Mouse (Mus musculus) frontal cortex, adult 2 months (tissue): Measurements from ENCODE around the gene Tmub2. TPM values are rescaled to one million over a fixed set of nuclear protein-coding genes. Genes with fewer than 3 reads are reported as not detected.

Experiments used
- DNase-seq, 2 experiments: peaks; one replicate each; pipeline ENCODE4 v3.0.0; 2022; ENCODE audit warnings: low spot score in 1 of 2; ENCODE audit errors: extremely low spot score in 1 of 2
- polyA plus RNA-seq: library from polyadenylated mRNA; depleted of rRNA; stranded (reverse); fragments of >200 nt; gene quantifications from 2 replicates; pipeline ENCODE4 v1.2.3, GENCODE M21; 2012

The Tmub2 gene
- polyA plus RNA-seq, 1 experiment: 85.4 TPM

DNA sequence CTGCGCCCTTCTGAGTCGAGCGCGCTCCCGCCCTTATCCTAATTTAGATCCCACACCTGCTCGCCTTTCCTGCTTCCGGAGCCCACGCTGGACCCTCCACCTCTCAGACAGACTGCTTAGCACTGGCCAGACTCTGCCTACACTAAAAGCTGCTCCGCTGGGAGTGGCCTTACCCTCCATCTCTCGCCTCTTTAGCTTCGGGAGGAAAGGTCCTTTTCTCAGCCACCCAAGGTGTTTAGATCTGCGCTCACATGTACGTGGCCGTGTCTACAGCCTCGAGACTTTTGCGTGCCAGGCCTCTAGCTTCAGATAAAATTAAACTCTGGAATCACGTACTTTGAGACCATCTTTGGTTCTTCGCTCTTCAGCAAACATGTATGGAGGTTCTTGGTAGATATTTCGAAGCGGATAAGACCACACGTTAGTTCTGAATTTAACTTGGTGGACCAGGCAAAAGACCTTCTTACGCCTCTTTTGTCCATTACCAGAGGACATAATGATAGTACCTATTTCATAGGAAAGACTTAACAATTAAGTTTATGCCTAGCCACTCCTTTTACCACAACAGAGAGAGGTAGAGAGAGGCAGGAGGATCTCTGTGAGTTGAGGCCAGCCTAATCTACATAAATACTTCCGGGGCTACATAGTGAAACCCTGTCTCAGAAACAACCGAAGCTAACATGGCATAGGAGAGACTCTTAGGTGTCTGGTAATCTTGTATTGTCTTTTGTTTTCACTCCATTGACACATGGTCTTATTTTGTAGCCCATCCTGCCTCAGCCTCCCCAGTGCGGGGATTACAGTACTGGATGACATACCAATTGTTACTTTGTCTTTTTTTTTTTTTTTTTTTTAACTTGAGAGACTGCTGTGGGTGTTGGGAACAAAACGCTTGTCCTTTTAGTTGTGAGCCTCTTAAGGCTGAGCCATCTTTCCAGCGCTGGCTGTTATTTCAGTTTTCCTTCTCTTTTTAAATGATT is 13.1 kb downstream of the Tmub2 start:
- no peak for DNase-seq

DNA sequence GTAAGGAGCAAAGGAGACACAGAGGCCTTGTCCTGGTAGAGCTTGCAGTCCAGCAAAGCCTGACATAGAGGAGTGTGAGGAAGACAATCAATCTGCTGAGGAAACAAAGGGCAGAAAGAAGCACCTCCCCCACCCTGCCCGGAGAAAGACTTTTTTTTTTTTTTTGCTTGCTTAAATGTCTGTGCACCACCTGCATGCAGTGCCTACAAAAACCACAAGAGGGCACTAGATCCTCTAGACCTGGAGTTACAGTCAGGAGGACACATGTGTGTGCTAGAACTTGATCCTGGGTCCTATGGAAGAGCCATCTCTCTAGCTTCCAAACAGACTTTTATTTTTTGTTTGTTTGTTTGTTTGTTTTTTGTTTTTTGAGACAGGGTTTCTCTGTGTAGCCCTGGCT is 15.1 kb downstream of the Tmub2 start:
- no peak for DNase-seq

DNA sequence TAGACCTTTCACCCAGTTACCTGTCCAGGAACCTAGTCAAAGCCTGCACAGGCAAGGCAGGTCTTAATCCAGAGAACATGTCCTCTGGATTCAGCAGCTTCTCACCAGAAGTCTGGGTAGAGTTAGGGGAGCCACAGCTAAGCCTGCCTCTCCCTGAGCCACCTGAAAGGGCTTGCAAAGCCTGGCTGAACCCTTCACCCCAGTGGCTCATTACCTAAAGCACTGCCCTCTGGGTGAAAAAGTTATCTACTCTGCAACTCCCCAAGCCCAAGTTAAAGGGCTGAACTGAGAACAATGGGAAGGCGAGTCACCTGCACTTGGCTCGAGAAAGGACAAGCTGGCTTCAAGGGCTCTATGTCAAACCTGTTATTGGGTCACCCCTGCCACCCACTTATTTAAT is 19.4 kb downstream of the Tmub2 start:
- no peak for DNase-seq

DNA sequence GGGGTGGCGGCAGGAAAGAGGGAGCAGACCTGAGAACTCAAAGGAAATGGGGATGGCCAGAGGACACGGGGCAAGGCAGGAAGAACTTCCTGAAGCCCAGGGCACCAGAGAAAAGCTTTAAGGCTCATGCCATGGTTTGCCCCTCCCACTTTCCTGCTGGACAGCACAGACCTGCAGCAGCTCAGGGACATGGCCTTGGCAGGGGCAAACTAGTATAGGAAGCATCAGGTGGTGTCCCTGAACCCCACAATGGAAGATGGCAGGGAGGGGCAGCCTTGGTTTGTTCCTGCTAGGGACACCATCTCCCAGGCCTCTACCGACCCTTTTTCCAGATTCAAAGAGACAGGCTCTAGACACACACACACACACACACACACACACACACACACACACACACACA is 20.6 kb downstream of the Tmub2 start:
- DNase-seq: no peak

DNA sequence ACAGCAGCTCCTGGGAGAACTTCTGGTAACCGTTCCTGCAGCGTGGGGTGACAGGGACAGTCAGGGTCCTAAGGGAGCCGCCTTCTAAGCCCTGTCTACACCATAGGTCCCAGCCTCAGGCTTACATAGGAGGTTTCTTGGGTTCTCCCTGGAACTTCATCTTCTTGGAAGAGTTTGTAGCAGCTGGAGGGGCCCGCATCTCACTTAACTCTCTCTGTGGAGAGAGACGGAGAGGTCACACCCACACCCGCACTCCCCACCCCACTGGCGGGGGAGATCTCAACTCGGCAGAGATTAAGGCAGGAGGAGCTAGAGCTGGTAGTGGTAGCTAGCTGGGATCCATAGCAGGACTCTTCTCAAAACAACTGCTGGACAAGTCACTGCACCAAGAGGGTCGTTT is 23.4 kb downstream of the Tmub2 start:
- no peak for DNase-seq

DNA sequence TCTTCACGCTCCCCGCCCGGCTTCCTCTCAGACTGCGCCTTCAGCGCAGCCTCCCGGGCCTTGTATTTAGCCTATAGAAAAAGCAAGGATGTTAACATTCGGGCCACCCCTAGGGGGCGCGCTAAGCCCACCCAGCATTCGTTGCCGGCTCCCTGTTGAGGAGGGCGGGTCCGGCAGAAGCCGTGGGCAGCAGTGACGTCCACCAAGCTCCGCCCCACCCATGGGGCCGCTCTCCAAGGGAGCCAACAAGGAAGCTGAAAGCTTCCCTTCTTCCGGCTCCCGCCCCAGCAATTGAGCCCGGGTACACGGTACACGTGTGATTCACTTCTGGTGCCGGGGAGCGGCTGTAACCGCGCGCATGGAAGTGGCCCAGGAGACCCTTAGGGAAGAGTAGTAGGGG is 24.2 kb downstream of the Tmub2 start:
- peak; percentile 93 to 99 for DNase-seq

DNA sequence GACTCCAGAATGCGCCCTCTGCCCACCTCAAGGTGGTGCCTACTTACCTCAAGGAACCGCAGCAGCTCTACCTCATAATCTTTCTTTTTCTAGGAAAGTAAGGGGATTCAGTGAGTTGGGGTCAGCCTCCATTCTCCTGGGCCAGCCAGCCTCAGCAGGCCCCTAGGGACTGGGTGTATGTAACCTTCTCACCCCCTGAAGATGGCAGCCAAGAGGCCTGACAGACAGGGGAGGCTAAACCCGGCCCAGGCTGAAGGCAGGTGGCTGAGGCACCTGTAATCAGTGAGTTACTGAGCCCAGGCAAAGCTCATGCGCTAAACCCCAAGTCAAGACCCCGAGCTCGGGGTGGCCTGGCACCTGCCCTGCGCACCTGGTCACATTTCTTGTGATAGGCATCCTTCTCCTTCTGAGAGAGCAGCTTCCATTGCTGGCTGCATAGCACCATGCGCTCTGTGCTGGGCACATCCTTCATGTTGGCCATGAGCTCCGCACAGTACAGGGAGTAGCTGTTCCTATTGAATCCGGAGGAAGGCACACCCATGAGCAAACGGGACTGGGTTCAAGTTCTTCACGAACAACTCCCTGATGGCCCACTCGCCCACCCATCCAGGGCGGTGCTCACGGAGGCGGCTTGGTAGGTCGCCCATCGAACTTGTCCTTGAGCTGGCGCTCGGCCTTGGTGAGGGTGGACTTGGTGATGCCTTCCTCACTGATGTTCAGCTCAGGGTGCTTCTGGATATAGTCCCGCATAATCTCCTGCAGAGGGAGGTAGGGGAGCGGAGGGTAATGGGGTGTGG is 25.3 kb downstream of the Tmub2 start:
- no peak for DNase-seq

DNA sequence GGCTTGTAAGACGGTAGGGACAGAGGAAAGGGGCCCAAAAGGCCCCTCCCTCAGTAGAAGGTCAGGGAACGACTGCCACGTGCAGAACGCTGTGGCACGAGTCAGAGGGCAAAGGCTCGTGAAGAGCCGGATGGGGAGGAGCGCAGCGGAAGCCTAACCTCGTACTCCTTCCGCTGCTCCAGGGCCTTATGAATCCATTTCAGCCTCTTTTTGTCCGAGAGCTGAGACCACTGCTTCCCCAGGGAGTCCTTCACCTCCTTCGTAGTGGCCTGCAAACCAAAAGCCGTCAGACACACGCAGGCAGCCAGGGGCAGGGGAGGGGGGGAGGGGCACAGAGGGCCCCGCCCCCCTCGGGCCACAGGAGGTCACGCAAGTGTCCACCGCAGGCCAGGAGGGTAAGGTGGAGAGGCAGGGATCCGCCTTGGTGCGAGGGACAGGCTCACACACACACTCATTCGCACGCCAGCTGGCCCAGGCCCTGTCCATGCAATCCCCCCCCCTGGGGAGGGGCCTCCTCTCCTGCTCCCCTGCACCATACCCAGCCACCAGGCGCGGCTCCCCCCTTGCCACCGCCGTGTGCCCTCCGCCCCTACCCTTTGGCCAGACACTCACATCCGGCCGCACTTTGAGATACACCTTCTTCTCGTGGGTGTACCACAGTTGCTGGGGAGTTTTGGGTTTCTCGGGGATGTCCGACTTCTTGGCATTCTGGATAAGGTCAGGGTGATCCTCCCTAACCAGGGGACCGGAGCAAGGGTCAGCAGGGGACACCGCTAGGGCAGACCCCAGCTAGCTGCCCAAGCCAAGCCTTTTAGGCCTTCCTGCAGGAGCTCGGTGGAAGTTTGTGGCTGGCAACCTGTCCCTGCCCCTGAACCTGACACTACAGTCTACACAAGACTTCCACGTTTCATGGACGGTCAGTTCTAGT is 26.3 kb downstream of the Tmub2 start:
- DNase-seq: no peak

DNA sequence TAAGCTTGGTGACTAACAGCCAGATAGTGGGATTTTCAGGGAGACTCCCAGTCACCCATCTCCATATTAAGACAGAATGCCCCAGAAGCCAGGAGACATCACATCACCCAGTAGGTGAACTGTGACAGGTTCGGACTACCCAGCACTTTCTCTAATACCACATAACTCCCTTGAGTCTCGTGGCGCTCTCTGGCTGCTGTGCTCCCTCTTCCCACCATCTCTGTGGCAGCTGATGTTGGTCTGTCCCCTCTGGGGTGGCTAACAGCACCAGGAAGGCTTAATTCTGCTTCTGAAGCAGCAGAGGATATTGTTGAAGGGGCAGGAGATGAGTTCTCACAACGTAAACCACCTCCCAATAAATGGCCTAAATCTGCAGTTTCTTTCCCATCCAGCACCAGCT is 27.2 kb downstream of the Tmub2 start:
- no peak for DNase-seq

DNA sequence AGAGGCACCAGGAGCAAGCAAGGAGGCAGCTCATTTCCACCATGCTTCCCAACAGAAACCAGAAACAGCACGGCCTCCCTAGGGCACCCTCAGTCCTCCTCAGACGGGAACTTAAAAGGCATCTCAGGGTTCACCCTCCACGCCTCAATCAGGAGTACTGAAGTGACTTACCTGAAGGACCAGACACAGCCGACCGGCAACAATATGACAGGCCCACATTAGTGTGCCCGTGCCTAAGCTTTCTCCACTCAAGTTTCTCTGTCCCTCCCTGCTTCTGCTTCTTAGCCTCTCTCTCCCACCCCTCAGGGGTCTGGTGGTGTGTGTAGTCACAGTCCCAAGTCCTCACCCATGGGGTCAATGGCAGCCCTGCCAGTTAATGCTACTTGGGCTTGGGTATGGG is 27.9 kb downstream of the Tmub2 start:
- no peak for DNase-seq

DNA sequence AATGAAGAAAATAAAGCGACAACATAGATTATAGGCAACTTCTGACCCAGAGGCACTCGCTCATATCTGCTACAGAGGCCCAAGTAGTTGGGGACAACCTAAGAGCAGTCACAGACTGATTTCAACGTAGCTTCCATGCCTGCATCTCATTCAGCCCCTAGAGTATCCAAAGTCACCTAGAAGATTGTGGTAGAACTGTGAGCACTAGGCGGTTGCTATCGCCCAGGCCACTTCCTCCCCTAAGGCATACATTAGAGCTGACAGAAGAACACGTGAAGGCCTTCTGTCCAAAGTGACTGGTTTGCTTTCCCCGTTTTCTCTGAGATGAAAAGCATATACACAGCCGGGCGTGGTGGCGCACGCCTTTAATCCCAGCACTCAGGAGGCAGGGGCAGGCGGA is 29.6 kb downstream of the Tmub2 start:
- DNase-seq: no peak

DNA sequence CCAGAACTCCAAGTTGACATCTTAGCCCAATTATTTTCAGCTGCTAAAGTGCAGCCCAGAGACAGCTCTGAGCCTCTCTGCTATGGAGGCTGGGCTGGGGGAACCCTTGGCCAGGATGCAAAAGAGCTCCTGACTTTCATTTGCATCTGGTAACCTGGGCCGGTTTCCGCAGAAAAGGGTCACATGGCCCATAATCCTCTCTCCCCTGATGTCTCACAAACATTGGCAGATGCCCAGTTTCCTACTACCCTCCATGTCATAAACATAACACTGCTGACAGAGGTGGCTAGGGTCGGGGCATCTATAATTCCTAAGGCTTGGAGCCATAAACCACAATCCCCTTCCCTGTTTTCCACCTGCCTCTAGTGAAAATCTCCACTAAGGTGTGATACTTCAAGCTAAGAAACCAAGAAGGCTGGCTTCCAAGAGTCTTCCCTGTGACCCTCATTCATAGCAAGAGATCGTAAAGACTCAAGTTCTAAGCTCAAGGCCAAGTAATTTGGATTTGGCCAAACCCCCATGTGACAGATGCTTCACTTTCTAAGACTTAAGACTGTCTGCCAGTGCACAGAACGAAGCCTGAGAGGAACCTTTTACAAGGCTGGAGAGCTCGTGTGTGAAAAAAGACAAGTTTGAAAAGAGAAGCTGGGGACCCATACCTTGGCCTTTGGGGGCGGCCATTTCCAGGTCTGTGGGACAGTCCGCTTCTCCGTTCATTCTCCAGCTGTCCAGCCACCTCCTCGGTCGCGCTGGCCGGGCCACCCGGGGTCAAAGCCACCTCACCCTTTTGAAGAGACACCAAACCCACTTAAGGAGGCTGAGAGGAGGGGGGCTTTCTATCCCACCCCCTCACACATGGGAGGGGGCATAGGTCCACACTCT is 31.2 kb downstream of the Tmub2 start:
- DNase-seq: no peak

DNA sequence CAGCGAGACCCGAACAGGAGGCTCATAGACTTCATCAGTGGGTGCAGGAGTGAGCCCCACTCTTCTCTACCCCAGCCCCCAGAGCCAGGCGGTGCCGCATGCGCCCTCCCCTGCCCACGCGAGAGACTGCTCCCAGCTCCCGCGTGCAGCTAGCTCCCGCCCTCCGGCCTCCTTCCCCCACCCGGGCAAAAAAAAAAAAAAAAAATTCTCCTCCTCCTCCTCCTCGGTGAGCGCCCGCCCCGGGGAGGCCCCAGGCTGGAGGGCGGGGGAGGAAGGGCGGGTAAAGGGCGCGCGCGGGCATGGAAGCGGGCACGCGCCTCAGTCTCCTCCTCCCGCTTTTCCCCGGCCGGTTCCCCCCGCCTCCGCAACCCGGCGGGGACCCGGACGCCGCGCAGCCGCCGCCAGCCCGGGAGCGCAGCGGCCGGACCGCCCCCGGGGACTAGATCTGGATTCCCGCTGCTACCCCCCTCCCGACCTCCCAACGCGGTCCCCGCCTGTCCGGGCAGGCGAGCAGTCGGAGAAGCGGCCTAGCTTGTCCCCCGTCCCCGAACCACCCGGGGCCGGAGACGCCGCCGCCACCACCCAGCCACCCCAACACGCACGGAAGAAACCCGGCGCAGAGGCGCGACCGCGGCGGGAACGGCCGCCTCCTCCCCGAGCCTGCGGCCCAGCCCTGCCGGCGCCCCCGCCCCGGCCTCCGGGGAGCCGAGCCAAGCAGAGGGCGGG is 32.0 kb downstream of the Tmub2 start:
- DNase-seq: peak in 1 of 2 experiments; percentile 83

DNA sequence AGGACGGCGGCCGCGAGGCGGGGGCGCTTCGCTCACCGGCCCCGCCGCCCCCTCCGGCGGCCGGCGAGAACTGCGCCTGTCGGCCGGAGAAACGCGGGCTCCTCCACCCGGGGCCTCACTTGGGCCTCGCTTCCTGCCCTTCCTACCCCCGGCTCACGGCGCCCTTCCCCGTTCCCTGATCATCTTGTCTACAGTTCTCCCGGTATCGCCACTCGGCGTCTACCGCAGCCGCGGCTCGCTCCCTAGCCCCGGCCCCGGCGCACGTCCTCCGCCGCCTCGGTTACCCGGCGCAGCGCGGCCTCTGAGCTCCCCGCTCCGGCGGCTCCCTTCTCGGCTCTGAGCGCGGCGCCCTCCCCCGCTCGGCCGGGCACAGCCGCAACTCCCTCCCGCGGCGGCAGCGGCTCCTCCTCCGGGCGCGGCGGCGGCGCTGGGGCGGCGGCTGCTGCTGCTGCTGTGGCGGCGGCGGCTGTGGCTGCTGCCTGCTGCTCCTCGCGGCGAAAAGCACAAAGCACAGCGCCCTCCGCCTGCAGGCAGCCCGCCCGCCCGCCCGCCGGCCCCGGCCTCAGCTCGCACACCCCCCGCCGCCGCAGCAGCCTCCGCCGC is 32.7 kb downstream of the Tmub2 start:
- DNase-seq: peak in 1 of 2 experiments; percentile 56

DNA sequence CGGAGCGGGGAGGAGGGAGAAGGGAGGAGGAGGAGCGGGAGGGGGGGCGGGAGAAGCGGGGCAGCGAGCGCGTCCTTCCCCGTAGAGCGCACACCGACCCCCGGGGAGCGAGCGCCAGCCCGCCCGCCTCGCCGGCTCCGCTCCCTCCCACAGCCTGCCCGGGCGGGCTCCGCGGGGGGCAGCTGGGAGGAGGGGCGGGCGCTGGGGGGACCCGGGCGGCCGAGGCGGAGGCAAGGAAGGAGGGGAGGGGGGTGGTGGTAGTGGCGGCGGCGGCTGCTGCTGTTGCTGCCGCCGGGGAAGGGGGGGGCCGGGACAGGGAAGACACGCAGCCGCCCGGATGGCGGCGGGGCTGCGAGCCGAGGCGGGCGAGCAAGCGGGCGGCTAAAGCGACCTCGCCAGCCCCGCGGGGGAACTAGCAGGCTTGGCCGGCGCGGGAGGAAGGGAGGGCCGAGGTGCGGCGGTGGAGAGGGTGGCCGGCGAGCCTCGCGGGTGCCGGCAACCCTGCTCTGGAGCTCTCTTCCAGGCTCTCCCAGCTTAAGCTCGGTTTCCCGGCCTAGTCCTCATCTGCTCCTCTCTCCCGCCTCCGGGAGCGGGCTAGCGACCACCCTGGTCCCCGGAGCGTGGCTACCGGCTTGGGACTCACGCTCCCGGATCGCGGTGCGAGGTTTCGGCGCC is 33.3 kb downstream of the Tmub2 start:
- no peak for DNase-seq

DNA sequence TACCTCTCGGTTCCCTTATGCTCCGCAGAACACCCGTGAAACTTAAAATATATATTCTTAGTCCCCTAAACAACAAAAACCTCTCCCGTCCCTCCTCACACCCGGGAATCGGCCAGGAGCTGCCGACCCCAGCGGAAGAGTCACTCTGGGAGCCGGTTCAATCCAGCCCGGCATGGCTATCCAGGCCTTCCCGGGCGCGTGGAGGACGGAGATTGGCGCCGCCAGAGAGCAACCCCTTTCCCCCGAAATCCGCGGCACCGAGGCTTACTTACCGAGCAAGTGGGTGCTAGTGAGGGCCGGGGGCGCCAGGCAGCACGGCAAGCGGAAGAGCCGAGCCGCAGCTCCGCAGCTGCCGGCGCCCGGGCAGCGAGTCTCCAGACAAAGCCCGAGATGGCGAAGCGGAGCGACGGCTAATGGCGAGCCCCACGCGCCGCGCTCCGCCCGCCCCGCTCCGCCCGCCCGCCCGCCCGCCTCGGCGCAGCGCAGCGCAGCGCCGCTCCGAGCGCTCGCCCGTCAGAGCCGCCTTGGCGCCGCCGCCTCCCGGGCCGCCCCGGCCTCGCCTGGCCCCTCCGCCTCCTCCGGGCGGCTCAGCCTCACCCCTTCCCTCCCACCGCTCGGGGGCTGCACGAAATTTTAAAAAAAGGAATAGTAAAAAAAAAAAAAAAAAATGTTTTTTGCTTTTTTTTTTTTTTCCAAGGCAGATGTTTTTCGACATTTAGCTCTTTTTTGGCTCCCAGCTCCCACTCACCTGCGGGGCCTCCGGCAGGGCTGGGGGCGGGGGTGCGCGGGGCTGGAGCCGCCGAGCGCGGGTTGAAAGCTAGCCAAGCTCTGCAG is 34.1 kb downstream of the Tmub2 start:
- no peak for DNase-seq

DNA sequence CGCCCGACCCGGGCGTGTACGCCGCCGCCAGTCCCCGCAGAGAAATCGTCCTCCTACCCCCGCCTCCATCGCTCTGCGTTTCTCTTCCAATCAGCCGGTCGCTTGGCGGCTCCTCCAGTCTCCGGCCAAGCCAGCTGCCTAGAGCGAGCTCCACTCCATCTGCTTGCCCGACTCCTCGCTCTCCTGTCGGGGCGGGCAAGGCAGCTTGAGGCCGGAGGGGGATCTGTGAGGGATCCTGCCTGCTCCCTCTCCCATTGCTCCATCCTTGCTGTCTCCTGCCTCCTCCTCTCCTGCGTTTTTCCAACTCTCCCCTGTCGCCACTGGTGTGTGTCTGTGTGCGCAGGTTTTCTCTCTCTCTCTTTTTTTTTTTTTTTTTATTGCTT is 34.7 kb downstream of the Tmub2 start, which contains the start of gene Ubtf:
Gene Ubtf, minus strand, starts transcription at position 333 of the 383 bp plus-strand sequence.
- DNase-seq: peak in 1 of 2 experiments; percentile 86
